Mouse (Mus musculus) limb, embryonic 15.5 days (tissue): ENCODE results near the gene Ppp1cc. TPM values are rescaled to one million over a fixed set of nuclear protein-coding genes. Genes with fewer than 3 reads are reported as not detected.
A peak's percentile ranks its signal among the peaks of the same experiment; 100 is the strongest.
"Not testable (repeated sequence)": the region's sequence is repeated elsewhere in the genome, so short reads cannot be mapped to it uniquely, and the experiment has no call there.

ENCODE experiments used
- ATAC-seq: fragments of 200-750 bp; cut with Nextera tagmentation; 2 replicates; pipeline ENCODE4 v1.8.0; 2017; ENCODE audit warnings: low read depth, moderate TSS enrichment; ENCODE audit not compliant: insufficient number of reproducible peaks, low FRiP score, low TSS enrichment
- H3K27ac ChIP-seq: fragments of 300-500 bp; sonication (generic); 2 replicates; pipeline ENCODE4 v1.5.1; 2015; ENCODE audit warnings: moderate library complexity, mild to moderate bottlenecking, inconsistent platforms
- H3K27me3 ChIP-seq: fragments of 300-500 bp; sonication (generic); 2 replicates; pipeline ENCODE4 v1.6.1; 2015; ENCODE audit warnings: inconsistent platforms
- H3K36me3 ChIP-seq: fragments of 300-500 bp; sonication (generic); 2 replicates; pipeline ENCODE4 v1.6.1; 2015; ENCODE audit warnings: inconsistent platforms
- H3K4me1 ChIP-seq: fragments of 300-500 bp; sonication (generic); 2 replicates; pipeline ENCODE4 v1.6.1; 2015; ENCODE audit warnings: inconsistent platforms
- H3K4me2 ChIP-seq: fragments of 300-500 bp; sonication (generic); 2 replicates; pipeline ENCODE4 v1.6.1; 2015; ENCODE audit warnings: mild to moderate bottlenecking, inconsistent platforms
- H3K4me3 ChIP-seq: fragments of 300-500 bp; sonication (generic); 2 replicates; pipeline ENCODE4 v1.5.1; 2015; ENCODE audit warnings: mild to moderate bottlenecking, inconsistent platforms
- H3K9ac ChIP-seq: fragments of 300-500 bp; sonication (generic); 2 replicates; pipeline ENCODE4 v1.6.1; 2015; ENCODE audit warnings: inconsistent platforms
- H3K9me3 ChIP-seq: fragments of 300-500 bp; sonication (generic); 2 replicates; pipeline ENCODE4 v1.6.1; 2016; ENCODE audit warnings: inconsistent platforms
- WGBS: fragments of 180-500 bp; shearing (Covaris S2); methylation state at CpG from one replicate; pipeline ENCODE4 v1.1.7; 2015; 5-methylcytosine and 5-hydroxymethylcytosine counted together
- polyA plus RNA-seq: library from polyadenylated mRNA; unstranded; fragments of >200 nt; fragmentation: Nextera tagmentation; extraction: Ambion mirVana; gene quantifications from 2 replicates; pipeline ENCODE4 v1.2.1, GENCODE M21; 2015

The Ppp1cc gene
- polyA plus RNA-seq, 1 experiment from 2014 or later, result 206 TPM

GRCm38 (mm10) chr5:122142230-122142992 lies 15.7 kb upstream of the Ppp1cc start:
- H3K4me3 ChIP-seq, result no peak overlapping the region
- no peak overlapping the region for H3K4me2 ChIP-seq
- no peaks in the 10 kb centered on the region for H3K9me3 ChIP-seq
- H3K4me1 ChIP-seq, result peaks cover 13% of the 10 kb centered on the region
- WGBS, result 55% methylated on average over 8 of the region's 8 CpGs
- H3K27me3 ChIP-seq, result no peaks in the 10 kb centered on the region
- no peaks in the 10 kb centered on the region for H3K36me3 ChIP-seq
- H3K9ac ChIP-seq, result no peak overlapping the region
- ATAC-seq, result no peak
- H3K27ac ChIP-seq, result no peak overlapping the region

DNA sequence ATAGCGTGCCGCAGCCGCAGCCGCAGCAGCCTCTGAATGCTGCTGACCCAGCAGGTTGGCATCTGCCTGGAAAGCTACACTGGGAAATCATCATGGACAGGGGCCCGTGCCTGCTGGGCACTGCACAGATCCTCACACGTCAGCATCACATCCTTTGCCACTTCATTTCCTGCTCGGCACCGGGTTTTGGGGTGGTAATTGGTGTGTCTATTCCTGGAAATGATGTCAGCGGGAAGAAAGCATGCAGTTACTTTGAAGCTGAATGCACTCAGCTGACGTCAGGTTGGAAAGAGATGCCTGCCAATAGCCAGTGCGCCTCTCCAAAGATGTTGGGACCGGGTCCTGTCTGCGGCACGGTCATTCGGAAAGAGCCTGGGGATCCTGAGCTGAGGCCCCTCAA lies 14.5 kb upstream of the Ppp1cc start:
- no peak for ATAC-seq
- no peak overlapping the region for H3K4me3 ChIP-seq
- no peak overlapping the region for H3K4me2 ChIP-seq
- 73% methylated on average over 15 of the region's 15 CpGs for WGBS
- H3K4me1 ChIP-seq, result peaks cover 13% of the 10 kb centered on the region
- no peak overlapping the region for H3K9ac ChIP-seq
- no peaks in the 10 kb centered on the region for H3K9me3 ChIP-seq
- H3K27me3 ChIP-seq, result no peaks in the 10 kb centered on the region
- H3K27ac ChIP-seq, result 0 out of 2 replicates have a peak overlapping the region, but pooled peaks have one; percentile 18
- no peaks in the 10 kb centered on the region for H3K36me3 ChIP-seq

DNA sequence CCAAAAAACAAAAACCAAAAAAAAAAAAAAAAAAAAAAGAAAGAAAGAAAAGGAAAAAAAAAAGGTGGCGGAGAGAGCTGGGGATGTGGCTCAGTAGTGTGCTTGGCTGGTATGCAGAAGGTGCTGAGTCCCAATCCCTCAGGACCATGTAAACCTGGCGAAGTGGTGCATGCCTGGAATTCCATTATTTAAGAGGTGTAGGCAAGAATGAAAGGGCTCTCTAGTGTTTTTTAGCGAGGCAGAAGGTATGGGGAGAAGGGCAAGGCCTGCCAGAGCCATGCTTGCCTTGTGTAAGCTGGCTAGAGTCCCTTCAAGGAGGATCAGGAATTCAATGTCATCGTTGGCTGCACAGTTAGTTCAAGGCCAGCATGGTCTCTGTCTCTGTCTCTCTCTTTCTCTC lies 13.3 kb upstream of the Ppp1cc start:
- Histone ChIP-seq H3K27ac (peak overlapping the region; percentile 92), H3K9me3 (no peaks in the 10 kb centered on the region), H3K36me3 (no peaks in the 10 kb centered on the region), H3K27me3 (no peaks in the 10 kb centered on the region), H3K4me2 (no peak overlapping the region), H3K9ac (no peak overlapping the region), H3K4me3 (no peak overlapping the region), H3K4me1 (peaks cover 13% of the 10 kb centered on the region)
- 82% methylated on average over 4 of the region's 4 CpGs for WGBS
- ATAC-seq, result no peak

DNA sequence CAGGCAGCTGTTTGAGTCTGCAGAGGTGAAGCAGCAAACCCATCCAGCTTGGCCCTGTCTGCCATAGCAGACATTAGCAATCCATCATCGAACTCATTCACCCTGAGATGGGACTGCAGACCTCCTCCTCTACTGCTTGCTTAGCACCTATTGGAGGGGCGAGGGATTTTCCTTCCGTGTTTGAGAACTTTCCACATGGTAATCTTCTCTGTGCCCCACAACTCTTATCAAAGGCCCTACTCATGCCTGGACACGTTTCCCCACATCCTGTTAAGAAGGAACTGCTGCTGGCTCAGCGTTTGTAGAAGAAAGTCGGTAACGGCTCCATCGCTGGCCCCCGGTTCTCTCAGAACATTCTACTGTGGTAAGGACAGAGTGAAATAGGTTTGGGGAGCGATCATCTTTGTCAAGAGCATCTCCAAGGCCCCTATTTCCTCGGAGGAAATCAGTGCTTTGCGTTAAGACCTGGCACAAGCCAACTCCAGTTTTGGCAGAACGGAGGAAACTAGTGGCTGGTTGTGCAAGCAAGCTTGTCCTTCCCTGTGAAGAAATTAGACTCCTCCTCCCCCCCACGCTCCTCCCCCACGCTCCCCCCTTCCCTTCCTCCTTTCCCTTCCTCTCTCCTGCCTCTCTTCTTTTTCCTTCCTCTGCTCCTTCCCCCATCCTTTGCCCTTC lies 12.6 kb upstream of the Ppp1cc start:
- WGBS, result 26% methylated on average over 15 of the region's 15 CpGs
- Histone ChIP-seq H3K9ac (no peak overlapping the region), H3K9me3 (no peaks in the 10 kb centered on the region), H3K4me2 (peak overlapping the region; percentile 41), H3K4me1 (peaks cover 13% of the 10 kb centered on the region), H3K4me3 (peak overlapping the region; percentile 21), H3K27ac (peak overlapping the region; percentile 92), H3K27me3 (no peaks in the 10 kb centered on the region), H3K36me3 (no peaks in the 10 kb centered on the region)
- peak; percentile 59; the same call in 1 of the 2 replicates for ATAC-seq

- WGBS, result 12% methylated on average over 10 of the region's 10 CpGs
- peak; percentile 56; the same call in 1 of the 2 replicates for ATAC-seq
- Histone ChIP-seq H3K36me3 (no peaks in the 10 kb centered on the region), H3K9ac (no peak overlapping the region), H3K9me3 (no peaks in the 10 kb centered on the region), H3K4me3 (peak overlapping the region; percentile 21; the same call in 1 of the 2 replicates), H3K4me2 (peak overlapping the region; percentile 41; the same call in 1 of the 2 replicates), H3K27ac (peak overlapping the region; percentile 92), H3K4me1 (peaks cover 13% of the 10 kb centered on the region), H3K27me3 (no peaks in the 10 kb centered on the region)
These were observed 12.0 kb upstream of the Ppp1cc start for GRCm38 (mm10) chr5:122146056-122146580.

GRCm38 (mm10) chr5:122146609-122147008 lies 11.5 kb upstream of the Ppp1cc start:
- no peak overlapping the region for H3K4me3 ChIP-seq
- ATAC-seq, result no peak
- no peaks in the 10 kb centered on the region for H3K36me3 ChIP-seq
- no peaks in the 10 kb centered on the region for H3K27me3 ChIP-seq
- no peak overlapping the region for H3K4me2 ChIP-seq
- no peak overlapping the region for H3K9ac ChIP-seq
- no peaks in the 10 kb centered on the region for H3K9me3 ChIP-seq
- H3K4me1 ChIP-seq, result peaks cover 13% of the 10 kb centered on the region
- peak overlapping the region; percentile 92 for H3K27ac ChIP-seq

DNA sequence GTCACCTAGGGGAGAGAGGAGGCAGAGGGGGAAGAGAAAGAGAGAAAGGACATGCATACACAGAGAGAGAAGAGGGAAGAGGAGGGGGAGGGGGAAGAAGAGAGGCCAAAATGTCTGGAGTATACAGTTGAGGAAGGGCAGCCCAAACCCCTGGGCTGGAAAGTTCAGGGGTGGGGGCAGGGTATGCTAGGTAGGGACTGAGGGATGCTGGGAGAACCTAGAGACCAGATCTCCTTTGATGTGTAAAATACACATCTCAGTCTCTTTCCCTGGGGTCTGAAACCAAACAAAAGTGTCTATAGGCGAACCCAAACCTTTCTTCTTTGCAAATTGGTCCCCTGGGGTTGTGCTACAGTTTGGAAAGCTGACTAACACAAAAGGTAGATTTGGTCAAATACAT lies 10.0 kb upstream of the Ppp1cc start:
- ATAC-seq, result no peak
- Histone ChIP-seq H3K9me3 (no peaks in the 10 kb centered on the region), H3K27ac (no peak overlapping the region), H3K36me3 (no peaks in the 10 kb centered on the region), H3K4me2 (no peak overlapping the region), H3K4me3 (no peak overlapping the region), H3K27me3 (no peaks in the 10 kb centered on the region), H3K9ac (no peak overlapping the region), H3K4me1 (peaks cover 13% of the 10 kb centered on the region)
- WGBS, result 84% methylated on average over 1 of the region's 1 CpGs

- no peak for ATAC-seq
- Histone ChIP-seq H3K4me1 (peaks cover 13% of the 10 kb centered on the region), H3K36me3 (no peaks in the 10 kb centered on the region), H3K4me2 (no peak overlapping the region), H3K27me3 (no peaks in the 10 kb centered on the region), H3K27ac (no peak overlapping the region), H3K9ac (no peak overlapping the region), H3K4me3 (no peak overlapping the region), H3K9me3 (no peaks in the 10 kb centered on the region)
- WGBS, result 54% methylated on average over 4 of the region's 4 CpGs
These were observed 8.8 kb upstream of the Ppp1cc start for GRCm38 (mm10) chr5:122149259-122149658.

DNA sequence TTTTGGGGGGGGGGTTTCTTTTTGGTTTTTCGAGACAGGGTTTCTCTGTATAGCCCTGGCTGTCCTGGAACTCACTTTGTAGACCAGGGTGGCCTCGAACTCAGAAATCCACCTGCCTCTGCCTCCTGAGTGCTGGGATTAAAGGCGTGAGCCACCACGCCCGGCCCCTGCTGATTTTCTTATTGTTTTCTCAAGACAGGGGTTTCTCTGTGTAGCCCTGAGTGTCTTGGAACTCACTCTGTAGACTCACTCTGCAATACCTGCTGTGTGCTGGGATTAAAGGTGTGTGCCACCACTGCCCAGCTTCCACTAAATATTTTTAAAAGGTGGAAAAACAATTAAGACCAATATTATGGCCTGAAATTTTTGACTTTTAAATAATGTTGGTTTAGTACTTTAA lies 5.6 kb upstream of the Ppp1cc start:
- H3K4me3 ChIP-seq, ATAC-seq, H3K9ac ChIP-seq, H3K9me3 ChIP-seq, H3K4me2 ChIP-seq, H3K27ac ChIP-seq, H3K27me3 ChIP-seq, H3K36me3 ChIP-seq, H3K4me1 ChIP-seq: not testable (repeated sequence)
- 87% methylated on average over 5 of the region's 5 CpGs for WGBS

DNA sequence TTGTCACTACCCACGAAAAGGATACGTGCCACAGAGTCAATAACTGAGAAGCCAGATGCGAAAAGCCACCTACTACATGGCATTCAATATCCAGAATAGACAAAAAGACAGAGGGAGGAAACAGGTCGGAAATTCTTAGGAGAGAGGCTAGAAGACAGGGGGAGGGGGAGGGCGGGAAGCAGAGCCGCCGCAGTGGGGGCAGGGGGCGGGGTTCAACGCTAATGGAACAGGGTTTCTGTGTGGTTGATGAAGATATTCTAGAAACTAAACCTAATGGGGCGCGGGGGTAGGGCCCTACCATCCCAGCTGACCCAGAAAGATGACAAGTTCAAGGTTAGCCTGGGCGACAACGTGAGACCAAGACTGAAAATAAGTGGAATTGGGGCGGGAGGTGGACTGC lies 4.1 kb upstream of the Ppp1cc start:
- H3K27ac ChIP-seq, result no peak overlapping the region
- H3K9ac ChIP-seq, result no peak overlapping the region
- WGBS, result 36% methylated on average over 13 of the region's 14 CpGs

GRCm38 (mm10) chr5:122154782-122155181 lies 3.3 kb upstream of the Ppp1cc start:
- Histone ChIP-seq H3K9me3 (no peaks in the 10 kb centered on the region), H3K27ac (no peak overlapping the region), H3K9ac (no peak overlapping the region), H3K4me2 (no peak overlapping the region), H3K27me3 (no peaks in the 10 kb centered on the region), H3K4me1 (peaks cover 17% of the 10 kb centered on the region), H3K36me3 (no peaks in the 10 kb centered on the region), H3K4me3 (no peak overlapping the region)
- no peak for ATAC-seq
- 59% methylated on average over 3 of the region's 3 CpGs for whole genome bisulfite sequencing

More for the DNA sequence above, 4.1 kb upstream of the Ppp1cc start:
- H3K4me1 ChIP-seq, result peaks cover 10% of the 10 kb centered on the region
- no peaks in the 10 kb centered on the region for H3K9me3 ChIP-seq
- no peak for ATAC-seq
- no peak overlapping the region for H3K4me3 ChIP-seq
- no peaks in the 10 kb centered on the region for H3K27me3 ChIP-seq
- no peak overlapping the region for H3K4me2 ChIP-seq
- no peaks in the 10 kb centered on the region for H3K36me3 ChIP-seq

DNA sequence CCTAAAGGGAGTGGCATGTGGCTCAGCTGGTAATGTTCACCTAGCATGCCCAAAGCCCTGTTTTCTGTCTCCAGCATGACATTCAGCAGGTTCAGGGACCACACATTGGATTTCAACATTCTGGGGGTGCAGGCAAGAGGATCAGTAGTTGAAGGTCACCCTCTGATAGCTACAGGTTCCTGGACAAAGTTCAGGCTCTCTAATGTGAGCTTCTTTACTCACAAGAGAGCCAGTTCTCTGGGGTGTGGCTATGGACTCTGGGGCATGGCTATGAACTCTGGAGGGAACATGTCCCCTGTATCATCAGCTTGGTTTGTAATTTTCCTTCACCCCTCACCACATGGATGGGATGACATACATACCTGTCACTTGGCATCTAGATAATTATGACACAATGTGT lies 2.5 kb upstream of the Ppp1cc start:
- Histone ChIP-seq H3K36me3 (no peaks in the 10 kb centered on the region; the same call in 1 of the 2 replicates), H3K4me2 (no peak overlapping the region), H3K4me3 (no peak overlapping the region), H3K9ac (no peak overlapping the region), H3K4me1 (peaks cover 25% of the 10 kb centered on the region), H3K27ac (no peak overlapping the region), H3K27me3 (no peaks in the 10 kb centered on the region), H3K9me3 (no peaks in the 10 kb centered on the region)
- ATAC-seq, result no peak
